Mouse (Mus musculus) myocyte (in vitro differentiated cells): ENCODE results near the gene Loxl1.

Experiments
- E2F4 ChIP-seq: IDR thresholded peaks from one replicate; pipeline ENCODE4 v1.6.1; 2011; ENCODE audit warnings: mild to moderate bottlenecking, control low read depth, moderate library complexity; ENCODE audit not compliant: insufficient read depth
- MYOG ChIP-seq, 3 experiments: IDR thresholded peaks; one replicate each; pipeline ENCODE4 v1.6.1; 2011; ENCODE audit warnings: control low read depth in 2 of 3, low read depth in 2 of 3, mild to moderate bottlenecking in 2 of 3; ENCODE audit not compliant: insufficient read length in 2 of 3, control insufficient read depth in 1 of 3, insufficient read depth in 1 of 3
- POLR2AphosphoS2 ChIP-seq: IDR thresholded peaks from one replicate; pipeline ENCODE4 v1.6.1; 2011; ENCODE audit warnings: low read depth, control low read depth; ENCODE audit not compliant: insufficient read length
- TCF12 ChIP-seq: IDR thresholded peaks from one replicate; pipeline ENCODE4 v1.6.1; 2011; ENCODE audit warnings: mild to moderate bottlenecking, control low read depth; ENCODE audit not compliant: poor library complexity, insufficient read depth, severe bottlenecking
- USF1 ChIP-seq: IDR thresholded peaks from one replicate; pipeline ENCODE4 v1.6.1; 2011; ENCODE audit warnings: low read depth, mild to moderate bottlenecking, control low read depth, moderate library complexity

DNA sequence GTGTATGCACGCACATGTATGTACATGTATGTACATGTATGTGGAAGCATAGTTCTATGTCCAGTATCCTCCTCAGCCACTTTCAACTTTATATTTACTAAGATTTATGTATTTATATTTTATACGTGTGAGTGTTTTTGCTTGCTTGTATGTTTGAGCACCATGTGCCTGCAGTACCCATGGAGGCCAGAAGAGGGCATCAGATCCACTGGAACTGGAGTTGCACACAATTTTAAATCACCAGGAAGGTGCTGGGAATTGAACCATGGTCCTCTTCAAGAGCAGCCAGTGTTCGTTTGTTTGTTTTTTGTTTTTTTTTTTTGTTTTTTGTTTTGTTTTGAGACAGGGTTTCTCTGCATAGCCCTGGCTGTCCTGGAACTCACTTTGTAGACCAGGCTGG lies 8.7 kb upstream of the Loxl1 start:
- TF ChIP-seq TCF12 = no peak
- no peak for TF ChIP-seq E2F4
- no peak for TF ChIP-seq USF1
- TF ChIP-seq POLR2AphosphoS2 = no peak
- TF ChIP-seq MYOG (IDR thresholded peaks at IDR 0.05; ENCODE audit: control insufficient read depth in 1 of 3, insufficient read depth in 1 of 3, insufficient read length in 2 of 3, low read depth in 2 of 3) = no peak
